Mouse (Mus musculus): Measurements from ENCODE around the gene Arsg.
A peak's percentile ranks its signal among the peaks of the same experiment; 100 is the strongest.

Gene Arsg

DNA sequence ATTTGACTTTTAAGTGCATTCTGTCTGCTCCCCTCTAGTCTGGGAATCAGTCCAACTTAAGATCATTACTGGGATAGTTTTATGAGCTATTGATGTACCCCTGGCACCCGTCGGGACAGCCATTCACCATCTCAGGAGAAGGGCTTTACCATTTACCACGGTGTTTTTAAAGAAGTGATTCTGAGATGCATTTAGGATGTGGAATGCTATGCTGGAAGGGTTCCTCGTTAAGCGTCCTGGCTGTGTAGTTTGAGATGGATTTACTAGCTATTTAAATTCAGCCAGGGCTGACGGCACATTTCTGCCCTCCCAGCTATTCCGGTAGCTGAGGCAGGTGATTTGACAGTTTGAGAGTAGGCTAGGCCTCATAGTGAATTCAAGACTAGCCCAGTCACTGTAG lies 71.3 kb downstream of the Arsg start:
- DNase-seq (ENCODE audit: low spot score in 2 of 2): no peak

DNA sequence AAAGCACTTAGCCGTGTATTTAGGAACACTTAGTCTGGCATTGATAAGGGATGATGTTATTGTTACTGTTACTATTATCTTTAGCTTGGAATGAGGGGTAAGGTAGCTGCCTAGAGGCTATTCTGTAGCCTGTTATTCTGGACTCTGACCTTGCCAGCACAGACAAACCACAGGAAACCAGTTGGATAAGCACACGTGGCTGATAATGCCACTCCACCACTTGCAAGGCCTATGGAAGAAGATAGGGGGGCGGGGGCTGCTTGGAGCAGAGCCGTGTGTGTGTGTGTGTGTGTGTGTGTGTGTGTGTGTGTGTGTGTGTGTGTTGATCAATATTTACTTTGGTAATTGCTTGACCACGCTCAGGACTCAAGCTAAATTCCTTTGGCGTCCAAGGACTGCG lies 72.1 kb downstream of the Arsg start:
- DNase-seq (ENCODE audit: low spot score in 2 of 2): no peak

DNA sequence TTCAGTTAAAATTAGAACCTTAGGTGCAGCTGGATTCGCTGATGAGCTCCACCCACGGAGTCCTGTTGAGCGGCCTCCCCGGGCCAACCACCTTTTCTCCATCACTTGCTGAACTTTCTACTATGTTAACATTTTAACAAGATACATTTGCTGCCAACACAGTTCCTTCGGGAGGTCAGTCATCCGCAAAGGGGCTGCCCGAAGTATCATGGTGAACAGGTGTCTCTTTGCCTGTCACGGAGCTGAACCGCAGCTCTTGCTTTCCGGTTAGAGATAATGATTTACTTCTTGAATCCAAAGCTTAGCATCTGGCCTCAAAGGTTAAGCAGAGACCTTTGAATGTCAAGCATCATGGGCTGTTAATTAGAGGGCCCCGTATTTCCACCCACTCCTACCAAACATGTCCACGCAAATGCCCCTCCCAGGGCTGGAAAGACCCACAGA lies 72.5 kb downstream of the Arsg start:
- no peak for DNase-seq (ENCODE audit: low spot score in 2 of 2)

DNA sequence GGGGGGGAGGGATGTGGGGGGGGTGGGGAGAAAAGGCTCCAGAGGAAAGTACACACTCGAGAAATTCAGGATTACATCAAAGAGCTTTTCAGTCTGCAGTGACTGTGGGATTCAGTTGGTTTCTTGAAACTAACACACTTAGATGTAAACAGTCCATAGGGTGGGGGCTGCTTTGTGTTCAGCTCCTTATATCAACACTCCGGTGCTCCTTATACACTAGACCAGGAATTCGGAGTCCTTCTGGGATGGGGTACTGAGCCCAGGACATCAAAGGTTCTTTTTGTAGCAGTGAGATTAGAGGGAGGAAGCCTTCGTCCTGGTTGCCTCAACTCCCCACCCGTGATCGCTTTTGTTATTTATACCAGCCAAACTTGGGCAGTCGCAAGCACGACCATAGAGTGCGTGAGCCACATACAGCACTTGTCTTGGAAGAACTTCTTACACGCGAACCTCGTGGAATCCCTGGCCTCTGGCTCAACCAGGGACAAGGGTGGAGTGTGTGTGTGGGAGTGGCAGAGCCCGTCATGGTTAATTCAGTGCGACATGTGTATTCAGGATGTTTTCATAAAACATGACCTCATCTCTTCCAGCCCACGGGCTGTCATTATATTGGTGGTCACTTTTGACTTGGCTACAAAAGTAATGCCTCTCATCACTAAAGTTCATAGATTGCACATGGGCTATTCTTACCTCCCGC lies 73.3 kb downstream of the Arsg start:
- DNase-seq (ENCODE audit: low spot score in 2 of 2): no peak

DNA sequence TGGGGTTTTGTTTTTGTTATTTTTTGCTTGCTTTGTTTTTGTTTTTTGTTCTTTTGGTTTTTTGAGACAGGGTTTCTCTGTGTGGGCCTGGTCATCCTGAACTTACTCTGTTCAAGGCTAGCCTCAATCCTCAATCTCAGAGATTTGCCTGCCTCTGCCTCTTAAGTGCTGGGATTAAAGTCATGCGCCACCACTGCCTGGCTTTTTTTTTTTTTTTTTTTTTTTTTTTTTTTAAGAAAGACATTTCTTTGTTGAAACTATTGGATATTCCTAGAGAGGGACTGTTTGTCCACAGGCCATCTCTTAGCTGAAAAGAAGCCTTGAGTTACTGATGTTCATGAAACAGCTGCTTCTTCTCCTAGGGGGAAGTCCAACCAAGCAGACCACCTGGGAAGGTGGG lies 74.5 kb downstream of the Arsg start:
- no peak for DNase-seq (ENCODE audit: low spot score in 2 of 2)

DNA sequence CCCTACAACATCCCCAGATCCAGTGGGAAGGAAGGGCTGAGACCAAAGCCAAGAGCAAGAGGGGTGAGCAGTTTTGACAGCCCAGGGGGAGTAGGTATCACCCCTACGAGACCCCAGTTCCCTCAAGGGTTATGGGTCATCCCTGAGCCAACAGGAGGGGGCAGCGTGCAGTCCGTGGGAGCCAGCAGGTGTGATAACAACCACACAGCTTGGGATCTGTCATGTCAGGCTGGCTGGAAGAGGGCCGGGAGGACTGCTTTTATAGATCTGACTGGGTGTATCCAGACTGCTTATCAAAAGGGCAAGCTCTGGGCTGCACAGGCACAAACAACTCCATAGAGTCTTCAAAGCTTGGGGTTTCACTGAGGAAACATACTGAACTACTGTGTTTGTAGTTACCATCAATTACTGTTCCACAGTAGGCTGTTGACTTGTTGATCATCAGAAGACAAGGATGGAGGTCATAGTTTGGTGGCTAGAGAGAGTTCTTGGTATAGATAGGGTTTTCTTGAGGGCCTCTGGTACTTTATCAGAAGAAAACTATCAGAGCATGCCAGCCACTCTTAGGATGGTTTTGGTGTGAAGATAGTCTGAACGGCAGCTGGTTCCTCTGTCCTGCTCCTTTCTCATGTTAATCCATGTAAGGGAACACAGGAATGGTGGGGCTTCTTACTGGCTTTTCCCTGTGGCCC lies 76.6 kb downstream of the Arsg start:
- DNase-seq (ENCODE audit: low spot score in 2 of 2): no peak

DNA sequence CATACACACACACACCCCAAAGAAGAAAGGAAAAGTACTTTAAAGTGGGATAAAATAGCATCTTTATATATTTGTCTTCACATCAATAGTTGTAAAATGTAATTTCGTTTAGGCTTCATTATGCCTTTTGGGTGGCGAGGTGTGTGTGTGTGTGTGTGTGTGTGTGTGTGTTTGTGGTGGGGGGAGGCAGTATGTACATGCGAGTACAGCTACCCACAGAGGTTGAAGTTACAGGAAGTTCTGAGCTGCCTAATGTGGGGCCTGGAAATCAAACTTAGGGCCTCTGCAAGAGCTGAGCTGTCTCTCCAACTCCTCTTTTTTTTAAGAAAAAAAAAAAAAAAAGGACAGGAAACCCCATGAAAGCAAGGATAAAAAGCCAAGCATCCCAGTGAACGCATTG lies 80.7 kb downstream of the Arsg start:
- no peak for DNase-seq (ENCODE audit: low spot score in 2 of 2)

DNA sequence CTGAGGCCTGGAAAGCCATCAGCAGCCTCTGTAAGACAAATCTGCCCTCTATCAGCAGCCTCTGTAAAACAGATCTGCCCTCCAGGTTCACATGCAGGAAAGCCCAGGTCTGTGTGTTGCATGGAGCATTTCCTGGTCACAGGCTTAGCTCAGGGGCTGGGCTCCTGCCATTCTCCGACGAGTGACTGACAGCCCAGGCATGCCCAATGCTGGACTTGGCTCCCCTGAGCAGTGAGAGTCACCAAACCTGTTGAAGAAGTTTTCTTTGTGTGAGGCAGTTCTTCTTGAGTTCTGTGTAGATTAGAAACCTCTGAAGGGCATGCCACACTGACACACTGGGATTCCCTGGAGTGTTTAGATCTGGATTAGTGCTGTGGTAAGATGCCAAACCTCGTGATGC lies 81.3 kb downstream of the Arsg start:
- no peak for DNase-seq (ENCODE audit: low spot score in 2 of 2)

DNA sequence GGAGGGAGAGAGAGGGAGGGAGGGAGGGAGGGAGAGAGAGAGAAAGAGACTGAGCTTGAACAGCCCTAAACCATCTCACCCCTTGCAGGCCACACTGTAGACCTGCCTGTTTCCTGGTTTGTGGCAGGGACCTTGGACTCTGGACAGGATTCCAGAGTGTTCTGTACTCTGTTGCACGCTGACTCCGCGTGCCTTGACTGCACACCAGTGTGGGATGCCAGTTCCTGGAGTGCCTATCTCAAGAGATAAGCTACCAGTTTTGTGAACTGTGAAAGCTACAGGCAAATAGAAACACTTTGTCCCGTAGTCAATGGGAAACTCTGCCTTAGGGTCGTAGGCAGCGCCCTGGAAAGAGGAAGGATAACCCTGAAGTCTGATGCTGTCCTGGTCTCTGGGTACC lies 83.0 kb downstream of the Arsg start:
- DNase-seq (ENCODE audit: low spot score in 2 of 2): no peak

DNA sequence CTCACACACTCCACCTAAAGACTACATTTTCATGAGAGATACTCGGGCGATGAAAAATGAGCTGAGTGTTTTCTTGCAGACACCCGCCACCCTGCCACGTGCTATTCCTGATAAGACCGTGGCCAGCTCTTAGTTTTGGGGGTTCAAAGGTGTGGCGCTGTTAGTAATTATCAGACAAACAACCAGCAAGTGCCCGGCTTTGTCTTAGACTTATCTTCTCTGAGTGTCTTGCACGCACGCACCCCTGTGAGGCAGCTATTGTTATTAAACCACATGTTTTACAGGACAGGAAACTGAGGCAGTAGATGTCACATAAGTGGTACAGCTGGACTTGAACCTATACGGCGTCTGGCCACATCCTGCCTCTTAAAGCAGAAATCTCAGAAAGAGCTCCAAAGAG lies 84.2 kb downstream of the Arsg start:
- DNase-seq (ENCODE audit: low spot score in 2 of 2): no peak

DNA sequence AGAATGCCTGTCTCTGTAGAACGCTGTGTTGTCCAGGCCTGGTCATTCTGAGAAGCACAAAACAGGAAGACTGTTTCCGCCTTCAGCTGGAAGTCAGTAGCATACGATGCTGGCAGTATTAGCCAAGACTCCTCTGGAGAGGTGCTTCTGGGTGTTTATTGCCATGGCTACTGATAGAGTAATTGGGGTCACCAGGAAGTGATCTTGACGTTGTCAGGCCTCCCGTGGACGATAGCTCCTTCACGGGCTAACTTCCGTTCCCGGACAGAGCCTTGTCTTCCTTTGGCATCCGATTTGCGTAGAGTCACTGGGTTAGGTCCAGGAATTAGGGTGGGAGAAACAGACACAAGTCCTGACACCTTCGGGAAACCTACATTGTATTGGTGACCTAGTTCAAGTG lies 86.1 kb downstream of the Arsg start:
- no peak for DNase-seq (ENCODE audit: low spot score in 2 of 2)

DNA sequence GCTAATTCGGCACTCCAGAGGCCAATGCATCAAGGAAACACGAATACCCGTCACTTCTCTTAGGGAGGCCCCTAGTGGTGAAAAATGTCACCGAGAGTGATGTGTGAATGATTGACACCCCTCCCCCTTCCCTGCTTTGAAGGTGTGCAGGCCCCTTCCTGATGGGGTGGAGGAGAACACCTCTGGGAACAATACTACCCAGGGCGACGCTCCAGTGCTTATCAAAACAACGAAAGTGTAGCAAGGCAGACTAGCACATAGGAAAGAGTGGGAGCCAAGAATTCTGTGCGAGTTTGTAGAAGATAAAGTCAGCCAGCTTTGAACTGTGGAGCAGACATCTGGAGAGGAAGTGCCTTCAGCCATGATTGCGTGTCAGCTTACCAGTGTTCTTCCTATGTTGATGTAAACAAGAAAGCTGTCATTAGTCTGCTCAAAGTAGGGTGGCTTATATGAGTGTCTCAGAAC lies 87.7 kb downstream of the Arsg start:
- peak; percentile 44 to 69 for DNase-seq (ENCODE audit: low spot score in 2 of 2)

DNA sequence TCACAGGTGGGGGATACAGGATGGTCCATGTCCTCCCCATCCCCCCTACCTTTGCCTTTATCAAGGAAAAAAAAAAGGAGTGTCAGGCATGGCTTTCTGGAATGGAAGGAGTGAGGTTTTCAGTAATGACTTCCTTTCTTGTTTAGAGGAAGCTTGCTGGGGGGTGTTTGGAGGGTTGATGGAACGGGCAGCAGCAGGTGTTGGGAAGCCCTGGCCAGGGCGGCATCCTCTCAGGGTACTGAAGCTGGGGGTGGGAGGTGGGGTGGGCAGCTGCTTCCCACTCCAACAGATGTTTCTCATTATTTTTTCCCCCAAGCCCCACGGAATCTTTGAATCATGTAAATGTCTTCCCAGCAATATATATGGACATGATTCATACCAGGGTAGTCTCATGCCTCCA lies 88.3 kb downstream of the Arsg start:
- DNase-seq (ENCODE audit: low spot score in 2 of 2): no peak

DNA sequence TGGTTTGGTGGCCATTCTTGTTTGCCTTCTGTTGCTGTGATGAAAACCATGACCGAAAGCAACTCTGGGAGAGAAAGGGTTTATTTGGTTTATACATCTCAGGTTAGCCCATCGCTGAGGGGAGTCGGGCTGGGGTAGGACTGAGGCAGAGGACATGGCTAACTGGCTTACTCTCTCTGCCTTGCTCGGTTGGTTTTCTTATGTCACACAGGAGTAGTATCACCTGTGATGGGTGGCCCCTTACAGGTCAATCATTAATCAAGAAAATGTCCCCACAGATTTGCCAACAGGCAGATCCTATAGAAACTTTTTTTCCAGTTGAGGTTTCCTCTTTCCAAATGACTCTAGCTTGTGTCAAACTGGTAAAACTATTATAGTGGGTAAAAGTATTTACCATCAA lies 90.5 kb downstream of the Arsg start:
- no peak for DNase-seq (ENCODE audit: low spot score in 2 of 2)

DNA sequence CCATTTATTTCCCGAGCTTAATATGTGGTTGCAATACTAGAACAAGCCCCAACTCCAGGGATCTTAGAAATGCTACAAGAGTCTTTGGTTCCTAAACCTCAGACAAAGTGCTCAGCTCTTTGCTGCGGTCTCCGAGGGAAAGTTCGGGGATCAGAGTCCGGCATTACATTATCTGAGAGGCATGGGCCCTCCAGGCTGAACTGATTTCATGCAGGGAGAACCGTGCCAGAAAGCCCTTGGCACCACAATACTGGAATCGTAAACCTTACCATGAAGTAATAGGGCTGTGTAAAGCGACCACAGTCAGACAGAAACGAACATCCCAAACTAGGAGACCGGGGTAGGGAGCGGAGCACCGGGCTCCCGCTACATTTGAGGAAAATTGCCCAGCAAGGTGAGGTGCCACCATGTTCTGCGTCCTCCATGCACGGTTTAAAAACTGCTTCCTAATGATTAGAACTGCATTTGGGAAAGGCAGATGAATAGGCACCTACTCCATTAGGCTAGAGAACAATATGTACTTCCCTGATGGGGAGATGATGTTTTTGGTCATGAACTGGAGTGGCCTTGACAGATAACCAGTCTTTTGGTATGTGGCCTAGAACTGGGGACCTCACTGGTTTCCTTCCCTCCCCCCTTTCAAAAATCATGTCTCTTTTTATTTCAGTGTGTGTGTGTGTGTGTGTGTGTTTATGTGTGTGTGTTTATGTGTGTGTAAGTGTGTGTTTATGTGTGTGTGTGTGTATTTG lies 91.5 kb downstream of the Arsg start:
- no peak for DNase-seq (ENCODE audit: low spot score in 2 of 2)

DNA sequence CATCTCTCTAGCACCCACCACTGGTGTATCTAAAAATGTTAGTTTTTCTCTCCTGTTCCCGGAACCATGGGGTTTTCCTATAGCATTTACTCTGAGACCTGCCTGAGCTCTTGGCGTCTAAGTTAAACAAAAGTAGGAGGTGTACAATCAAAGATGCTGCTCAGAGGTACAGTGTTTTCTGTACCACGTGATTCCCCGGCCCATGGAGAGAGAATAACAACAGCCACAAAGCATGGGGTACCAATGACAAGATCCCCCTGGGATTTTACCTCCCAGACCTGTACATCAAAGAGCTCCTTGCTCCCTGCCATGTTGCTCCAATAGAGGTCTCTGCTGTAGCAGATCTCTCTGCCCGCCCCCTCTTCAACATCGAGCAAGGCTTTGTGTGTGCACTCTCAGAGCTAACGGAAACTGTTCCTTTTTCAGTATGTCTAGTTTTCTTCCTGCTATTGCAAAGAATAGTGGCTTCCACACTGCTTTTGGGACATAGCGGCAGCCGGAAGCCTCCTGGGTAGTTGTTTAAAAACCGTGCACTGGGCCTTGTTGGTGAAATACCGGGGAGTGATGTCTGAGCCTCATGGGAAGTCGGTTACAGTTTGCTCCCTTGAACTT lies 95.9 kb downstream of the Arsg start:
- no peak for DNase-seq (ENCODE audit: low spot score in 2 of 2)

DNA sequence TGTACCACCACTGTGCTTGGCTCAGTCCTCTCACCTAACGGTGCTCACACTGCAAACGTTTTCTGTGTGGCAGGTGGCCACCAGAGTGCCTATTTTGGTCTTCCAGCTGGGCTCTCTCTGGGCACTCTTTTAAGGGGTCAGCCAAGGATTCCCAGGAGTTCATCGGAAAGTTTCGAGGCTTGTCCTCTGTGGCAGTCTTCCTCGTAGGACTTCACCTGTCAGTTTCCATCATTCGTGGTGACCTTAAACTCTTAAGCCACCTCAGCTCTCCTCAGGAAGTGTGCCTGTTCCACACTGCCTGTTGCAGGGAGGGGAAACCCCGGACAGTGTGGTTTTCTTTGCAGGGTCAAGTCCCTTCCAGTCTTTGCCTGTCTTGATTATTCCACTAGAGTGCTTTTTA lies 96.6 kb downstream of the Arsg start:
- DNase-seq (ENCODE audit: low spot score in 2 of 2): no peak

DNA sequence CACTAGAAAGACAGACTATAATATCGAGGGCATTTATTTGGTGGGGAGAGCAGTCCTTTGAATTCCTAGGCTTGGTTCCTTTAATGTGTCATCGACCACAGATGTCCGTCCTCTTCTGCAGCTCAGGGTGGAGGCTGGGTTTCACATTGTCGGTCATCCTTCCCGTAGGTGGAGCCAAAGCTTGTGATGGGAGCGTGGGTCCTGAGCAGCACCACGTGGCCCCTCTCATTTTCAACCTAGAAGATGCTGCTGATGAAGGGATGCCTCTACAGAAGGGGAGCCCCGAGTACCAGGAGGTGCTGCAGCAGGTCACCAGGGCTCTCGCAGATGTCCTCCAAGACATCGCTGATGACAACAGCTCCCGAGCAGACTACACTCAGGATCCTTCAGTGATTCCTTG lies 98.9 kb downstream of the Arsg start:
- DNase-seq (ENCODE audit: low spot score in 2 of 2): no peak

DNA sequence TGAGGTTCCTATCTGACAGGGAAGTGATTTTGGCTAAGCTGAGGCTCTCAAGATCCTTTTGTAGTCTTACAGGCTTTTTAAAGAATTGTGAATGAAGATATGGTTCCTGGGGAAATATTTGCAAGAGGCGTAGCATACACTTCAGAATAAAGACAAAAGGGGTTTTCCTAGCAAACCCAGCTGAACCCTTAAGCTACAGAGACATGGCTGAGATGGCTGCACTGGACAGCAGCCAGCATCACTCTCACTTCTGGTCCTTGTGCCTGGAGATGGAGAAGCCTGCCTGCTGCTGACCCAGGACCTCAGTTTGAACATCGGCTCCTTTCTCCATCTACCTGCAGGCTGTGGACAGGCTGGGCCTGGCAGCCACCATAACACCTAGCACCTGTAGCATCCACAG lies 101.4 kb downstream of the Arsg start:
- no peak for DNase-seq (ENCODE audit: low spot score in 2 of 2)

DNA sequence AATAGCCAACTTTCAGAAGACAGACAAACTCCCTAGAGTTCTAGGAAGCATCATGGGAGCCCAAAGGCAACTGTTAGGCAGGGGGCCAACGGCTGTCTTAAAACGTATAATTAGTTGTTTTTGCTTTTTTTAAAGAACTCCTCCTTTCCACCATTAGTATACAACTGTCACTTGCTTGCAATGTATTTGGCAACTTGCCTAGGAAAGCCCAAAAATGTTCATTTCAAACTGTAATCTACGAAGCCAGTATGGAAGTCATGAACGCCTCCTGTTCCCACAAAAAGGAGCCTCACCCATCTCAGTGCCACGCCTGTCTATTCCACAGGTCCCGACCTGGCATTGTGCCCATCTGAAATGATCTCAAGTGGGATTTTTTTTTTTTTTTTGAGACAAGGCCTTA lies 102.7 kb downstream of the Arsg start:
- DNase-seq (ENCODE audit: low spot score in 2 of 2): no peak

DNA sequence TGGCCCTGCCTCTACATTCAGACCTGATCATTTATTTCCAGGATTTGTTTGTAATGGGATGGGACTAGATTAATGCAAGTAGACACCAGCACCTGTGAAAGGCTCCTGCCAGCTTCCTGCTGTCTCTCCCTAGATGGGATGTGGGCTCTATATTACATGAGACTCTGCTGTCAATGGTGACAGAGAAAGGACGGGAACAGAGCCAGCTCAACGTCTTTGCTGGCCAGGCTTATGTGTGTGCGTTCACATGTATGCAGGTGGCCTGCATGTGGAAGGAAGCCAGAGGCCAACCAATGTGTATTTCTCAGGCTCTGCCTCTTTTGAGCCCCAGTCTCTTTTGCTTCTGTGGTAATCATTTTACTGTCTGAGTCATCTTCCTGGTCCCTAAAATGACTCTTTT lies 105.4 kb downstream of the Arsg start:
- no peak for DNase-seq (ENCODE audit: low spot score in 2 of 2)

DNA sequence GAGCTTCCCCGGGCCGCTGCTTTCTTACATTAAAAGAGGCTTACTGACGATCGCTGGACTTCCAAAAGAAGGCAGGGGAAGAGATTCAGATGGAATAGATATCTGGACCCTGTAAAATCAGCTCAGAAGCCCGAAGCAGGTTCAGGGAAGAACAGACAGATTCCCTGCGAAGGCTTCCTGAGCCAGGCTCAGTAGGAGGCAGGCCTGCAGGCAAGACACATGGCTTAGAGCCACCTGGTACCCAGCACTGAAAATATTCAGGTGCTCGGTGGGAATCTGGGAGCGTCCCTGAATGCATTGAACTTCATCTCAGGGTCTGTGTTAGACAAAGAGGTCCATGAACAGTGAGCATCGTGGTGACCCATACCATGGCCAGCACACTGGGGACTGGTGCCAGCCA lies 106.8 kb downstream of the Arsg start:
- no peak for DNase-seq (ENCODE audit: low spot score in 2 of 2)

DNA sequence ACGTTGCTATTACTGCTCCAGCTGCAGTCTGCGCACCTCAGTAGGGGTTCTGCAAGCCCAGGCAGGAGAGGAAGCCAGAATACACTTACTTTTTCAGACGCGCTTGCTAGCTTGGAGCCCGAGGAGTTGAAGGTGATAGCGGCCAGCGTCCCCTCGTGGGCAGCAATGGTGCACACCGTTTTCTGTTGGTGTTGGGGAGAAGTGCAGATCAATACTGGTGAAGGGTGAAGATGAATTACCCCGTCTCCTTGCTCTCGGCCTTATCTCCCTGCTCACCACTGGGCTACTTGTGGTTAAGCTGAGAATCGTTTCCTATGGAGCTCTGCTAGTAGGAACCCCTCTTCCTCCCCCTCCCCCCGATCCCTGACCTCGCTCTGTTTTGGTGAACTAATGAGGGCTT lies 110.8 kb downstream of the Arsg start:
- DNase-seq (ENCODE audit: low spot score in 2 of 2): no peak
